Mouse (Mus musculus) thymus, adult 2 months (tissue): ENCODE data around the gene Prkcb. TPM values are rescaled to one million over a fixed set of nuclear protein-coding genes. Genes with fewer than 3 reads are reported as not detected.

Source experiments
- DNase-seq: peaks from one replicate; pipeline ENCODE4 v3.0.0; 2021
- H3K27ac ChIP-seq: fragments of 200-500 bp; 2 replicates; pipeline ENCODE4 v1.5.1; 2012; ENCODE audit warnings: low read length, control low read depth; ENCODE audit not compliant: control insufficient read depth, insufficient read depth
- H3K27me3 ChIP-seq: fragments of 200-500 bp; 2 replicates; pipeline ENCODE4 v1.6.1; 2012; ENCODE audit warnings: mild to moderate bottlenecking, low read length, moderate library complexity, mixed read lengths; ENCODE audit not compliant: control insufficient read depth, insufficient read depth
- H3K36me3 ChIP-seq: fragments of 200-500 bp; 2 replicates; pipeline ENCODE4 v1.6.1; 2012; ENCODE audit warnings: mild to moderate bottlenecking, low read length, moderate library complexity; ENCODE audit not compliant: control insufficient read depth, insufficient read depth
- H3K4me1 ChIP-seq: fragments of 200-500 bp; replicated peaks from 2 replicates; pipeline ENCODE4 v1.6.1; 2012; ENCODE audit warnings: low read length; ENCODE audit not compliant: control insufficient read depth, insufficient read depth
- H3K4me3 ChIP-seq: fragments of 200-500 bp; 2 replicates; pipeline ENCODE4 v1.5.1; 2012; ENCODE audit warnings: mild to moderate bottlenecking, low read length, control low read depth, moderate library complexity; ENCODE audit not compliant: control insufficient read depth, insufficient read depth
- CTCF ChIP-seq: fragments of 200-500 bp; IDR thresholded peaks from 2 replicates; pipeline ENCODE4 v1.5.1; 2012; ENCODE audit warnings: mild to moderate bottlenecking, control low read depth, low read length, moderate library complexity, borderline replicate concordance; ENCODE audit not compliant: control insufficient read depth, poor library complexity, insufficient read depth; ENCODE audit errors: extremely low read depth
- POLR2A ChIP-seq: fragments of 200-500 bp; IDR thresholded peaks from 2 replicates; pipeline ENCODE4 v1.6.1; 2012; ENCODE audit warnings: mild to moderate bottlenecking, low read length, control low read depth, moderate library complexity; ENCODE audit not compliant: control insufficient read depth, poor library complexity, insufficient read depth; ENCODE audit errors: extremely low read depth
- WGBS: fragments of 180-500 bp; shearing (Covaris S2); methylation state at CpG from one replicate; pipeline ENCODE4 v1.1.7; 2018; 5-methylcytosine and 5-hydroxymethylcytosine counted together
- polyA plus RNA-seq: library from polyadenylated mRNA; depleted of rRNA; stranded (reverse); fragments of >200 nt; gene quantifications from 2 replicates; pipeline ENCODE4 v1.2.3, GENCODE M21; 2012

The Prkcb gene
- polyA plus RNA-seq, 1 experiment = 247 TPM

DNA sequence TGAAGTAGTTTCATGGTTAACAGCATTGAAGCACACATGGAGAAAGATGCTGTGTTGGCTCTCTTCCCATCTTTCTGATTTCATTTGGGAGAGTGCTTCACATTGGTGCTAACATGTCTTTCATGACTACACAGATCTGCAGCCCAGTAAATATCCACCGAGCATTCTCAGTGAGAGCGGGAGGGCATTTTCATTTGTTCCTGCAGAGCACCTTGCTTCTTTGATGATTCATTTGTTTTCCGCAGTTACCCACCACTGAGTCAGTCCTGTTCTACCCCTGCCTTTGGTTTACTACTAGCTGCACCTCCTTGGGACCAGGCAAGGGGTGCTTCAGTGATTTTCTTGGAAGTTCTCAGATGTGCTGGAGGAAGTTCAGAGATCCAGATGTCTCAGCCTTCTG lies 8.3 kb downstream of the Prkcb start:
- Histone ChIP-seq H3K27ac (no peak overlapping the region), H3K36me3 (peaks cover 39% of the 10 kb centered on the region), H3K4me1 (peaks cover 20% of the 10 kb centered on the region), H3K4me3 (no peak overlapping the region), H3K27me3 (no peaks in the 10 kb centered on the region)
- 59% methylated on average over 3 of the region's 3 CpGs for WGBS
- no peak for TF ChIP-seq CTCF
- TF ChIP-seq POLR2A = no peak
- DNase-seq = no peak

DNA sequence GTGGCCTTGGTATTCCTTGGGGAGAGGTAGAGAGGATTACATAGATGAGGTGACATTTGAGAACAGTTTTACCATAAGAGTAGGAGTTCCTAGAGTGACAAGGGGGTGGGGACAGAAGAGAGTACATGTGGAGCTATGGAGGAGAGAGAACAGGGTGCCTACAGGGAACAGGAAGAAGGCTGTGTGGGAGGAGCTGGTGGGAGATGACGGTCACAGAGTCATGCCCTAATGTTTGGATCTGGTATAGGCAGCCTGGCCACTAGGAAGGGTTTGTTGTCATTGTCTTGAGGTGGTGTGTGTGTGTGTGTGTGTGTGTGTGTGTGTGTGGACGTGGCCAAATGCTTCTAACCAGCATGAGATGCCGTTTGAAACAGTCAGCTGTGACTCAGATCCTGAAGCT lies 9.1 kb downstream of the Prkcb start:
- H3K4me1 ChIP-seq = peaks cover 12% of the 10 kb centered on the region
- H3K36me3 ChIP-seq = peaks cover 39% of the 10 kb centered on the region
- H3K27ac ChIP-seq = no peak overlapping the region
- 73% methylated on average over 3 of the region's 3 CpGs for whole genome bisulfite sequencing
- no peak for DNase-seq
- TF ChIP-seq POLR2A (no peak), CTCF (no peak)
- H3K27me3 ChIP-seq = no peaks in the 10 kb centered on the region
- H3K4me3 ChIP-seq = no peak overlapping the region

DNA sequence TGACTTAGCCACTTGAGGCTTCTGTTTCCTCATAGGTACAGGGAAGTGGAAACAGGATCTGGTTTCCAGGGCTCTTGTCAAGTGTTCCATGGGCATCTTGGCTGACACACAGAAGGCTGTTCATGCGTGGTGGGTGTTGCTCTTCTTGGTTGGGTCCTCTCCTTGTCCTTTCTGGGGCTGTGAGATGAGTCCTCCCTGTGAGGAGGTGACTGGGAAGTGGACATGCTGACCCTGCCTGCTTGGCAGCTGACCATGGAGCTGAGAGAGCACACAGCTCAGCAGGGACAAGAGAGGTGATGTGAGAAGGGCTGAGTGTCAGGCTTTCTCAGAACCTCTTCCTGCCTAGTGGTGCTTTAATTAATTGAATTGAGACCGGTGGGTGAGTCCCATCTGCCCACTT lies 10.2 kb downstream of the Prkcb start:
- no peaks in the 10 kb centered on the region for H3K27me3 ChIP-seq
- peaks cover 6% of the 10 kb centered on the region for H3K4me1 ChIP-seq
- H3K27ac ChIP-seq = no peak overlapping the region
- no peak overlapping the region for H3K4me3 ChIP-seq
- WGBS = 93% methylated on average over 2 of the region's 2 CpGs
- TF ChIP-seq CTCF = no peak
- no peak for TF ChIP-seq POLR2A
- peaks cover 39% of the 10 kb centered on the region for H3K36me3 ChIP-seq
- no peak for DNase-seq

DNA sequence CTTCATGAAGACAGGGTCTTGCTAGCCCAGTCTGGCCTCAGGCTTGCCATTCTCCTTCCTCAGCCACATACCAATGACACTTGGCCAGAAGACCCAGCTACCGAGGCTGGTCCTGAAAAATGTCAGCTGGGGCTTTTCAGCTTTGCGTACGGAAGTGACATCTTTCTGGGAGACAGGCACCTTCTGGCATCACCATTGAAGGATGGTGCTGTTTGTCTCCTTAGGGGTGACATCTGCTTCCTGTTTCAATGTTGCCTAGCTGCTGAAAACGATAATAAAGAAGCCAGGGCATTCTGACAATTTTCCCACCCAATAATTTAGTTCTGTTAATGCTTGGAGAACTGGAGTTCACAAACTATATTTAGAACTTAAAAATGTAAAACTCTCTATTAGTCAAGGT lies 12.0 kb downstream of the Prkcb start:
- Histone ChIP-seq H3K36me3 (peaks cover 34% of the 10 kb centered on the region), H3K27me3 (no peaks in the 10 kb centered on the region), H3K4me3 (no peak overlapping the region), H3K4me1 (peaks cover 6% of the 10 kb centered on the region; the same call in 1 of the 2 replicates), H3K27ac (no peak overlapping the region)
- no peak for DNase-seq
- WGBS = 75% methylated on average over 4 of the region's 4 CpGs
- TF ChIP-seq CTCF (no peak), POLR2A (no peak)

DNA sequence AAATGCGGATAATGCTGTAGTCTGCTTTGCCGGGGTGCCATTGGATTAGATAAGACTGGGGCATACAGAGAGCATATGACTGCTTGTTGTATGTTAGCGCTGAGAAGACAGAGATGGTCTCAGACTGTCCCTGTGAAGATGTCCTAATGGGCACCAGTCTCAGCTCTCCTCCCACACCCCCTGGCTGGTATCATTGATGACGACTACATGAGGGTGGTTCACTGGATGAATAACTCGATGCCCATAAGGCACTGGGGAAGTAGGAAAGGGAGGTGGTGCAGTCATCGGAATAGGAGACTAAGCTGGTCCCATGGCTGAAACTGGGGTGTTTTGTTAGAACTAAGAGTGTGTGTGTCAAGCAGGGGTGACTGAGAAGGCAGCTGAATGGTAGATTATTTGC lies 14.0 kb downstream of the Prkcb start:
- Histone ChIP-seq H3K4me1 (peaks cover 8% of the 10 kb centered on the region; the same call in 1 of the 2 replicates), H3K27ac (no peak overlapping the region), H3K36me3 (peaks cover 31% of the 10 kb centered on the region), H3K27me3 (no peaks in the 10 kb centered on the region), H3K4me3 (no peak overlapping the region)
- 94% methylated on average over 6 of the region's 6 CpGs for WGBS
- TF ChIP-seq CTCF = no peak
- no peak for TF ChIP-seq POLR2A
- DNase-seq = no peak

DNA sequence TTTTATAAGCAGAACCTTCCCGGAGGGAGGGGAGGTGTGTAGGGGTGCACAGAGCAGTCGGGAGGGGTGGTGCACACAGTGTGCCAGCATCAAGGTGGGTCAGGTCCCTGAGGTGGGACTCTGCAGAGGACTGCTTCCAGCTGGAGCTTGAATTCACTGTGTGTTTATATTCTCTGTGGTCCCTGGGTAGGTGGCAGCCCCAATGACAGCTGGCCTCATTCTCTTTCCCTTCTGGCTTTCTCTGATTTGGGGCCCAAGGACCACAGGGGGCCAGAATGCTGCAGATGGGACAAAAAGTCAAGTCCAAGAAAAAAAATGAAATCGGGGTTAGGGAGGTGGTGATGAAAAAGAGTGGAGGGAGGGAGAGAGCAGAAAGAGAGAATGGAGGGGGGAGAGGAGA lies 15.4 kb downstream of the Prkcb start:
- Histone ChIP-seq H3K4me3 (no peak overlapping the region), H3K27me3 (no peaks in the 10 kb centered on the region), H3K27ac (no peak overlapping the region), H3K4me1 (peaks cover 8% of the 10 kb centered on the region; the same call in 1 of the 2 replicates), H3K36me3 (peaks cover 26% of the 10 kb centered on the region)
- WGBS = 74% methylated on average over 3 of the region's 3 CpGs
- no peak for DNase-seq
- TF ChIP-seq POLR2A (no peak), CTCF (no peak)

DNA sequence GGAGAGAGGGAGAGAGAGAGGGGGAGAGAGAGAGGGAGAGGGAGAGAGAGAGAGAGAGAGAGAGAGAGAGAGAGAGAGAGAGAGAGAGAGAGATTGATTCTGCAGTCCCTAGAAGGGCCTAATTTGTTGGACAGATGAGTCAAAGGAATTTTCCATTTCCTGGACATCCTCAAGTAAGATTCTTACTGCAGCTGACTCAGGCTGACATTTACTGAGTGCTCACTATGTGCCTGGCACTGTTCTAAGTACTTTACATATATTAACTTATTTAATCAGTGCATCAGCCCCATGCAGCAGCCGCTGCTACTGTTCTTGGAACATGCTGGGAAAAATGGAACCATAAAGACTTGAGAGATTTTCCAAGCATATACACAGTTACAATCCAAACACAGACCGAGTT lies 16.0 kb downstream of the Prkcb start:
- WGBS = 96% methylated on average over 2 of the region's 2 CpGs
- peaks cover 11% of the 10 kb centered on the region for H3K4me1 ChIP-seq
- no peak for DNase-seq
- no peak overlapping the region for H3K4me3 ChIP-seq
- no peaks in the 10 kb centered on the region for H3K27me3 ChIP-seq
- TF ChIP-seq CTCF (no peak), POLR2A (no peak)
- H3K36me3 ChIP-seq = peaks cover 20% of the 10 kb centered on the region
- H3K27ac ChIP-seq = no peak overlapping the region
